Mouse (Mus musculus) hindbrain, embryonic 15.5 days (tissue): Measurements from ENCODE around the gene Esp1. TPM values are rescaled to one million over a fixed set of nuclear protein-coding genes. Genes with fewer than 3 reads are reported as not detected.
"Not testable (repeated sequence)": the region's sequence is repeated elsewhere in the genome, so short reads cannot be mapped to it uniquely, and the experiment has no call there.

ENCODE experiments used
- ATAC-seq: fragments of 200-750 bp; cut with Nextera tagmentation; 2 replicates; pipeline ENCODE4 v1.8.0; 2017; ENCODE audit warnings: low read depth, moderate number of reproducible peaks, moderate TSS enrichment; ENCODE audit not compliant: low FRiP score
- H3K27ac ChIP-seq: fragments of 300-500 bp; sonication (generic); replicated peaks from 2 replicates; pipeline ENCODE4 v1.5.1; 2015; ENCODE audit warnings: mild to moderate bottlenecking, inconsistent platforms
- H3K27me3 ChIP-seq: fragments of 300-500 bp; sonication (generic); 2 replicates; pipeline ENCODE4 v1.6.1; 2015; ENCODE audit warnings: control low read depth, inconsistent platforms
- H3K36me3 ChIP-seq: fragments of 300-500 bp; sonication (generic); 2 replicates; pipeline ENCODE4 v1.6.1; 2015; ENCODE audit warnings: control low read depth, inconsistent platforms
- H3K4me1 ChIP-seq: fragments of 300-500 bp; sonication (generic); replicated peaks from 2 replicates; pipeline ENCODE4 v1.6.1; 2015; ENCODE audit warnings: control low read depth, inconsistent platforms
- H3K4me2 ChIP-seq: fragments of 300-500 bp; sonication (generic); 2 replicates; pipeline ENCODE4 v1.6.1; 2015; ENCODE audit warnings: moderate library complexity, mild to moderate bottlenecking, inconsistent platforms
- H3K4me3 ChIP-seq: fragments of 300-500 bp; sonication (generic); 2 replicates; pipeline ENCODE4 v1.5.1; 2015; ENCODE audit warnings: mild to moderate bottlenecking, inconsistent platforms
- H3K9ac ChIP-seq: fragments of 300-500 bp; sonication (generic); 2 replicates; pipeline ENCODE4 v1.6.1; 2015; ENCODE audit warnings: inconsistent platforms
- H3K9me3 ChIP-seq: fragments of 300-500 bp; sonication (generic); 2 replicates; pipeline ENCODE4 v1.6.1; 2016; ENCODE audit warnings: control low read depth, inconsistent platforms
- WGBS: fragments of 180-500 bp; shearing (Covaris S2); methylation state at CpG from one replicate; pipeline ENCODE4 v1.1.7; 2015; 5-methylcytosine and 5-hydroxymethylcytosine counted together
- polyA plus RNA-seq: library from polyadenylated mRNA; unstranded; fragments of >200 nt; fragmentation: Nextera tagmentation; extraction: Ambion mirVana; gene quantifications from 2 replicates; pipeline ENCODE4 v1.2.1, GENCODE M21; 2015

The Esp1 gene
- not detected in 2 replicates for polyA plus RNA-seq

DNA sequence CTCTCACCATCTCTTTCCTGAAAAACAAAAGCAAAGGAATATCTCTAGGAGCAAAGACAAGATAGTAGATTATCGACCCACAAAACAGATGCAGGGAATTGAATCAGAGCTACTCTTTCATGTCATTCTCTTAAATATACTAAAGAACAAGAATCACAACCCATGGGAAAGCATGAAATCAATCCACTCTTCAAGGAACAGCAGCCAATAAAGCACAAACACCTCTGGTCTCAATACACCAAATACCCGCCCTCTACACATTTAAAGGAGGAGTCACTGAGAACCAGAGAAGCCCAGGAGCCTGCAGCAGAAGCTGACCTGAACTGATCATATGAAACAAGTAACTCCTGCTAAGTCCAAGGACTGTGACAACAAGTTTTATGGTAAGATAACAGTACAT, at the start of gene Esp1:
Gene Esp1, plus strand, starts transcription at position 301 of the 400 bp plus-strand sequence.
- H3K4me2 ChIP-seq = no peak within 1 kb of the TSS
- no peak for ATAC-seq
- H3K9ac ChIP-seq = no peak within 1 kb of the TSS
- H3K36me3 ChIP-seq = no peaks in the 10 kb centered on the region
- H3K4me1 ChIP-seq = no peaks in the 10 kb centered on the region
- H3K9me3 ChIP-seq = no peaks in the 10 kb centered on the region
- no peak within 1 kb of the TSS for H3K27ac ChIP-seq
- WGBS = 90% methylated on average over 2 of the region's 2 CpGs
- no peaks in the 10 kb centered on the region for H3K27me3 ChIP-seq
- H3K4me3 ChIP-seq = no peak within 1 kb of the TSS

GRCm38 (mm10) chr17:40716273-40716672, 10.6 kb upstream of the Esp1 start:
- no peak for ATAC-seq
- H3K27ac ChIP-seq = no peak overlapping the region
- no peak overlapping the region for H3K4me3 ChIP-seq
- H3K36me3 ChIP-seq = no peaks in the 10 kb centered on the region
- H3K4me1 ChIP-seq = no peaks in the 10 kb centered on the region
- H3K4me2 ChIP-seq = no peak overlapping the region
- H3K9ac ChIP-seq = no peak overlapping the region
- no peaks in the 10 kb centered on the region for H3K27me3 ChIP-seq
- no peaks in the 10 kb centered on the region for H3K9me3 ChIP-seq

GRCm38 (mm10) chr17:40717055-40717454, 9.9 kb upstream of the Esp1 start:
- not testable (repeated sequence) for H3K4me1 ChIP-seq, H3K4me2 ChIP-seq, H3K27ac ChIP-seq, H3K9me3 ChIP-seq, H3K27me3 ChIP-seq, ATAC-seq, H3K4me3 ChIP-seq, H3K9ac ChIP-seq, H3K36me3 ChIP-seq

GRCm38 (mm10) chr17:40731296-40731695, 4.4 kb downstream of the Esp1 start:
- Histone ChIP-seq H3K4me3 (no peak overlapping the region), H3K27ac (no peak overlapping the region), H3K27me3 (no peaks in the 10 kb centered on the region), H3K9me3 (no peaks in the 10 kb centered on the region), H3K9ac (no peak overlapping the region), H3K4me2 (no peak overlapping the region), H3K4me1 (no peaks in the 10 kb centered on the region), H3K36me3 (no peaks in the 10 kb centered on the region)
- 81% methylated on average over 2 of the region's 2 CpGs for WGBS
- ATAC-seq = no peak

DNA sequence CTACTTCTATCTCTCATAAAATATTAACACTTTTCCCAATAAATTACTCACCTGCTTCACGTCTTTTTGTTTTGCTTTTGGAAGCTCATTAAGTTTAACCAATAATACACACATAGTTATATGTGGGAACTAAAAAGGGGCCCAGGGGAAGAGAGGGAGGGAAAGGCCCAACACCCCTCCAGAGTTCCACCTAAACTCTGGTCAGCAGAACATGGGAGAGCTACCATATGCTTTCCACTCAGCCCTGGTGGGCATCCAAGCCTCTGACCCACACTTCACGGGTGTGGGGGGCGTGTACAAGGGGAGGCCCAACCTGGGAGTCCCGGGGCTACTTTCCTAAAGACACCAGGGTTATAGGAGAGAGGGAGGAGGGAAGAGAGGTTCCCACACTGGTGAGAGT, 4.8 kb downstream of the Esp1 start:
- Histone ChIP-seq H3K9me3 (no peaks in the 10 kb centered on the region), H3K4me3 (no peak overlapping the region), H3K27me3 (no peaks in the 10 kb centered on the region), H3K4me2 (no peak overlapping the region), H3K9ac (no peak overlapping the region), H3K27ac (no peak overlapping the region), H3K36me3 (no peaks in the 10 kb centered on the region), H3K4me1 (no peaks in the 10 kb centered on the region)
- WGBS = 71% methylated on average over 4 of the region's 4 CpGs
- no peak for ATAC-seq

DNA sequence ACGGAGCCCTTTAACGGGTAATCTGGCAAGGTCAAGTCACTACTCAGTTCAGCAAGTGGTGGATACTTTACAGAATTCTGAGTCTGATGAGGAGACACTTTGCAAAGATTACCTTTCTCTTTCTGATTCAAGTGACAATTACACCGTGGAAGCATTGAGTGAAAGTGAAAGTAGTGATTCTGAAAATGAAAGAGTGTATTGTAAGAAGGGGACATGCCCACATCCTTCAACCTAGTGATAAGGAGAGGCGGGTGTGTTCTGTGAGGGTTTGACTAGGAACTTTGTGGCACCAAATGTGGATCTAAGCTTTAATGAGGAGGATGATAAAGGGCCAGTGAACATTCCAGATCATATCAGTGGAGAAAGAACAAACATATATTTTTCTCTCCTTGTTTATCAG, 36.7 kb downstream of the Esp1 start:
- H3K9ac ChIP-seq = no peak overlapping the region
- H3K27me3 ChIP-seq = no peaks in the 10 kb centered on the region
- H3K4me1 ChIP-seq = no peaks in the 10 kb centered on the region
- H3K27ac ChIP-seq = no peak overlapping the region
- 87% methylated on average over 4 of the region's 4 CpGs for WGBS
- no peak for ATAC-seq
- H3K36me3 ChIP-seq = no peaks in the 10 kb centered on the region
- H3K4me3 ChIP-seq = no peak overlapping the region
- H3K9me3 ChIP-seq = no peaks in the 10 kb centered on the region
- H3K4me2 ChIP-seq = no peak overlapping the region

GRCm38 (mm10) chr17:40767120-40767519, 40.2 kb downstream of the Esp1 start:
- Histone ChIP-seq H3K36me3 (no peaks in the 10 kb centered on the region), H3K27me3 (no peaks in the 10 kb centered on the region), H3K4me3 (no peak overlapping the region), H3K9ac (no peak overlapping the region), H3K27ac (no peak overlapping the region), H3K4me2 (no peak overlapping the region), H3K9me3 (no peaks in the 10 kb centered on the region), H3K4me1 (no peaks in the 10 kb centered on the region)
- 75% methylated on average over 1 of the region's 1 CpGs for WGBS
- ATAC-seq = no peak

Other genes starting within 250 kb of the Esp1 start
- gene Esp8, start 207.1 kb upstream of the Esp1 start, polyA plus RNA-seq = not detected in 2 replicates
- gene Esp6, start 165.6 kb upstream of the Esp1 start, polyA plus RNA-seq = not detected in 2 replicates
- not detected in 2 replicates for gene Esp4, start 128.5 kb upstream of the Esp1 start, polyA plus RNA-seq
- not detected in 2 replicates for gene Esp3, start 95.0 kb upstream of the Esp1 start, polyA plus RNA-seq
- gene Crisp2, start 79.9 kb downstream of the Esp1 start, polyA plus RNA-seq = 0.10 TPM in 1 of 2 replicates, not detected in the other
- 0.16 and 0.25 TPM in 2 replicates for gene Rhag, start 84.0 kb downstream of the Esp1 start, polyA plus RNA-seq
- 0.53 and 1.1 TPM in 2 replicates for gene 9130008F23Rik, start 153.4 kb downstream of the Esp1 start, polyA plus RNA-seq
- gene Glyatl3, start 187.2 kb downstream of the Esp1 start, polyA plus RNA-seq = not detected in 2 replicates
- 22.3 and 24.0 TPM in 2 replicates for gene Mut, start 207.6 kb downstream of the Esp1 start, polyA plus RNA-seq
- 11.0 and 11.6 TPM in 2 replicates for gene Cenpq, start 207.9 kb downstream of the Esp1 start, polyA plus RNA-seq